8 mouse cellular contexts compared by ENCODE assay signal in genomic region chr13:55319931-55320533, GRCm38 (mm10). TPM values are rescaled to one million over a fixed set of nuclear protein-coding genes. Genes with fewer than 3 reads are reported as not detected.
DNase-seq lines count a peak whose midpoint lies in the region; ATAC-seq and TF ChIP-seq lines count a peak whose summit lies in the region.

TSS of gene Prelid1 (plus strand) at chr13:55320500.

- peak within 1 kb of the TSS; percentile 91 for H3K9ac ChIP-seq in limb, embryonic 11.5 days (ENCODE audit: low read length)
- peak within 1 kb of the TSS; percentile 96 for H3K9ac ChIP-seq in neural tube, embryonic 13.5 days

- peaks cover 7% of the 10 kb centered on the region for H3K36me3 ChIP-seq in limb, embryonic 11.5 days (ENCODE audit: control insufficient read depth, insufficient read depth, low read length)
- H3K36me3 ChIP-seq in neural tube, embryonic 13.5 days, result peaks cover 67% of the 10 kb centered on the region

- no peak for DNase-seq in frontal cortex, adult 2 months (ENCODE audit: extremely low spot score in 1 of 2, low spot score in 1 of 2)
- DNase-seq in frontal cortex, postnatal 14 days (ENCODE audit: low spot score in 2 of 2), result no peak
- DNase-seq in Patski (ENCODE audit: low read depth, low spot score), result no peak
- DNase-seq in heart, postnatal 10 days, result peak in 1 of 2 experiments; percentile 29
- no peak for DNase-seq in limb, embryonic 11.5 days (ENCODE audit: low spot score)
- DNase-seq in Muller cell, postnatal 12 days (ENCODE audit: inconsistent ontology term), result no peak

- ATAC-seq in Patski, result no peak
- ATAC-seq in erythroid progenitor cell, adult 5-6 weeks (replicated peaks; ENCODE audit: low FRiP score, poor library complexity, severe bottlenecking), result no peak
- no peak for ATAC-seq in limb, embryonic 11.5 days (ENCODE audit: insufficient number of reproducible peaks, low FRiP score, low TSS enrichment, low read depth)
- no peak for ATAC-seq in neural tube, embryonic 13.5 days (ENCODE audit: low read depth)

- H3K27me3 ChIP-seq in Patski, result no peaks in the 10 kb centered on the region
- no peaks in the 10 kb centered on the region for H3K27me3 ChIP-seq in limb, embryonic 11.5 days (ENCODE audit: control insufficient read depth, insufficient read depth, low read length)
- no peaks in the 10 kb centered on the region for H3K27me3 ChIP-seq in neural tube, embryonic 13.5 days

- no peaks in the 10 kb centered on the region for H3K9me3 ChIP-seq in limb, embryonic 11.5 days (ENCODE audit: control insufficient read depth, low read length)
- no peaks in the 10 kb centered on the region for H3K9me3 ChIP-seq in neural tube, embryonic 13.5 days

- in situ Hi-C loops in Patski (cut with MboI; ENCODE audit: low pct_unique_long_range_greater_than_20kb), result no loop called here

- CTCF ChIA-PET in Patski (lab: Charles Lee), result interaction anchor here (1.0 to 1.1 kb wide), 2 partner anchors 9 to 13 kb away, joined by 3 read pairs; no protein-coding TSS in a partner anchor

- 86% methylated on average over 4 of the region's 4 CpGs for WGBS in limb, embryonic 11.5 days
- 92% methylated on average over 4 of the region's 4 CpGs for WGBS in neural tube, embryonic 13.5 days

- H3K27ac ChIP-seq in limb, embryonic 11.5 days (replicated peaks; ENCODE audit: low read depth, low read length), result no peak within 1 kb of the TSS; the same call in 1 of the 2 replicates
- H3K27ac ChIP-seq in neural tube, embryonic 13.5 days (replicated peaks), result no peak within 1 kb of the TSS

- intact Hi-C loops in heart, postnatal 10 days (cut with DNase I), result no loop called here

- peaks cover 13% of the 10 kb centered on the region; the same call in 1 of the 2 replicates for H3K4me1 ChIP-seq in limb, embryonic 11.5 days (ENCODE audit: control insufficient read depth, insufficient read depth, low read length)
- peaks cover 37% of the 10 kb centered on the region for H3K4me1 ChIP-seq in neural tube, embryonic 13.5 days (replicated peaks)

- POLR2A ChIA-PET in Patski (lab: Charles Lee), result interaction anchor here (0.7 to 0.8 kb wide), 2 partner anchors 10 to 25 kb away, joined by 3 read pairs; partner anchors contain the start of gene Mxd3

- no peak for TF ChIP-seq CTCF in Patski (IDR thresholded peaks at IDR 0.05)

- H3K4me2 ChIP-seq in limb, embryonic 11.5 days (ENCODE audit: low read depth, severe bottlenecking), result peak within 1 kb of the TSS; percentile 95
- H3K4me2 ChIP-seq in neural tube, embryonic 13.5 days, result peak within 1 kb of the TSS; percentile 91

- H3K4me3 ChIP-seq in limb, embryonic 11.5 days (ENCODE audit: low read depth, low read length), result peak within 1 kb of the TSS; percentile 96
- H3K4me3 ChIP-seq in neural tube, embryonic 13.5 days, result peak within 1 kb of the TSS; percentile 98

RNA-seq across cellular contexts. Expression of gene Prelid1, which starts in this region (rescaled TPM):
- polyA plus RNA-seq in frontal cortex, adult 2 months (2012; rRNA removed), result 145 and 163 TPM in 2 replicates
- 300 TPM for polyA plus RNA-seq in Patski (2021)
- total RNA-seq in erythroid progenitor cell, adult 5-6 weeks (2015; ENCODE audit: low replicate concordance), result 81.3 and 131 TPM in 2 replicates
- 30.9 and 39.1 TPM in 2 replicates for total RNA-seq in erythroid progenitor cell, adult 5-6 weeks (2017; ENCODE audit: low replicate concordance)
- total RNA-seq in heart, postnatal 10 days (2021), result 100 to 1,000 TPM; 125 to 126 TPM
- 416 and 451 TPM in 2 replicates for polyA plus RNA-seq in limb, embryonic 11.5 days (2014; fragmentation: Nextera tagmentation; extraction: Ambion mirVana)
- polyA plus RNA-seq in neural tube, embryonic 13.5 days (2015; fragmentation: Nextera tagmentation; extraction: Ambion mirVana), result 288 and 299 TPM in 2 replicates
